Mouse (Mus musculus) forebrain, embryonic 13.5 days (tissue): ENCODE results near the gene Slc6a17. TPM values are rescaled to one million over a fixed set of nuclear protein-coding genes. Genes with fewer than 3 reads are reported as not detected.

Source experiments
- ATAC-seq: fragments of 200-750 bp; cut with Nextera tagmentation; 2 replicates; pipeline ENCODE4 v1.8.0; 2017
- H3K27ac ChIP-seq: fragments of 300-500 bp; sonication (generic); 2 replicates; pipeline ENCODE4 v1.5.1; 2015; ENCODE audit warnings: inconsistent platforms, mild to moderate bottlenecking, moderate library complexity
- H3K27me3 ChIP-seq: fragments of 300-500 bp; sonication (generic); 2 replicates; pipeline ENCODE4 v1.6.1; 2015; ENCODE audit warnings: mild to moderate bottlenecking, inconsistent platforms
- H3K36me3 ChIP-seq: fragments of 300-500 bp; sonication (generic); 2 replicates; pipeline ENCODE4 v1.6.1; 2015; ENCODE audit warnings: mild to moderate bottlenecking, inconsistent platforms; ENCODE audit not compliant: poor library complexity, severe bottlenecking
- H3K4me1 ChIP-seq: fragments of 300-500 bp; sonication (generic); 2 replicates; pipeline ENCODE4 v1.6.1; 2015; ENCODE audit warnings: inconsistent platforms
- H3K4me2 ChIP-seq: fragments of 300-500 bp; sonication (generic); 2 replicates; pipeline ENCODE4 v1.6.1; 2015; ENCODE audit warnings: inconsistent platforms, mild to moderate bottlenecking, moderate library complexity
- H3K4me3 ChIP-seq: fragments of 300-500 bp; sonication (generic); 2 replicates; pipeline ENCODE4 v1.5.1; 2015; ENCODE audit warnings: mild to moderate bottlenecking, inconsistent platforms
- H3K9ac ChIP-seq: fragments of 300-500 bp; sonication (generic); 2 replicates; pipeline ENCODE4 v1.6.1; 2015; ENCODE audit warnings: mild to moderate bottlenecking, inconsistent platforms
- H3K9me3 ChIP-seq: fragments of 300-500 bp; sonication (generic); replicated peaks from 2 replicates; pipeline ENCODE4 v1.6.1; 2016; ENCODE audit warnings: inconsistent platforms
- WGBS: fragments of 180-500 bp; shearing (Covaris S2); methylation state at CpG from one replicate; pipeline ENCODE4 v1.1.7; 2015; 5-methylcytosine and 5-hydroxymethylcytosine counted together
- polyA plus RNA-seq: library from polyadenylated mRNA; unstranded; fragments of >200 nt; fragmentation: Nextera tagmentation; extraction: Ambion mirVana; gene quantifications from 2 replicates; pipeline ENCODE4 v1.2.1, GENCODE M21; 2015

Gene Slc6a17
- polyA plus RNA-seq, 1 experiment from 2014 or later, result 11.2 TPM

GRCm38 (mm10) chr3:107496086-107496850, 21.6 kb downstream of the Slc6a17 start:
- Histone ChIP-seq H3K4me3 (no peak overlapping the region), H3K27me3 (no peaks in the 10 kb centered on the region), H3K4me2 (no peak overlapping the region), H3K27ac (peak overlapping the region; percentile 70), H3K9ac (no peak overlapping the region), H3K4me1 (peaks cover 45% of the 10 kb centered on the region), H3K36me3 (peaks cover 10% of the 10 kb centered on the region; the same call in 1 of the 2 replicates), H3K9me3 (no peaks in the 10 kb centered on the region)
- 49% methylated on average over 13 of the region's 13 CpGs for WGBS
- peak; percentile 75 for ATAC-seq

DNA sequence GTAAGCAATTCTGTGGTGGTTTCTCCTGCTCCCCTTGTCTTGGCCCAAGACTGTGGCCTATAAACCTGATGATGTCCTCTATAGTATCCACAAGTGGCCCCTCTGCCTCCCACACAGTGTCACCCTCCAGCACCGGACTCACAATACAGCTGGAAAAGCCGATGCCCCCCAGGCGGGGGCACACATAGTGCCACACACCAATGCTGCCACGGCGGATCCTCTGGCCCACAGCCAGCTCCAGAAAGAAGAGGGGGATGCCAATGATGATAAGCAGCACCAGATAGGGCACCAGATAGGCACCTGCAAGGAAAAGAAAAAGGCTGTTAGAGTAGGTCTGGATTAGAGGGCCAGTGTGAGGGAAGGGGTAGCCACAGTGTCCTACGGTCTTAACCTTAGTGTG, 22.3 kb downstream of the Slc6a17 start:
- Histone ChIP-seq H3K27ac (peak overlapping the region; percentile 70), H3K9me3 (no peaks in the 10 kb centered on the region), H3K36me3 (peaks cover 10% of the 10 kb centered on the region; the same call in 1 of the 2 replicates), H3K4me2 (no peak overlapping the region), H3K9ac (no peak overlapping the region), H3K4me3 (no peak overlapping the region), H3K27me3 (no peaks in the 10 kb centered on the region), H3K4me1 (peaks cover 45% of the 10 kb centered on the region)
- 75% methylated on average over 6 of the region's 6 CpGs for WGBS
- ATAC-seq, result no peak

DNA sequence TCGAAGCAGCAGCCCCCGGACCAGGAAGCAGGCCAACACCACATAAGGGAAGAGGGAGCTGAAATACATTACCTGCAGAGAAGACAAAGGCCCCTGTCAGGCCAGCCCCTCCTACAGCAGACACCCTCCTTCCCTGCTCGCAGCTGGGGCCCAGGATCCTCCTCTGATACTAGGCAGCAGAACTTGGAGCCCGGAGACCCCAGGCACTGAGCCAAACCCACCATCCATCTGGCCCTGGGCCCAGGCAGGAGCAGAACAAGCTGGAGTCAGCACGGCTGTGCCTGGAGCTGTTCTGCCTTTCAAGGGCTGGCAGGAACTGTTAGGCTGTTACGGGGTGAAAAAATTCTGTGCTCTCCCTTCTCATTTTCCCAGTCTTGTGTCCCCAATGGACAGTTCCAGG, 26.4 kb downstream of the Slc6a17 start:
- peak; percentile 94 for ATAC-seq
- WGBS, result 32% methylated on average over 6 of the region's 6 CpGs
- no peak overlapping the region for H3K9ac ChIP-seq
- H3K4me3 ChIP-seq, result no peak overlapping the region
- peaks cover 39% of the 10 kb centered on the region for H3K4me1 ChIP-seq
- no peaks in the 10 kb centered on the region for H3K27me3 ChIP-seq
- no peak overlapping the region for H3K4me2 ChIP-seq
- H3K36me3 ChIP-seq, result no peaks in the 10 kb centered on the region
- H3K27ac ChIP-seq, result peak overlapping the region; percentile 89
- no peaks in the 10 kb centered on the region for H3K9me3 ChIP-seq

GRCm38 (mm10) chr3:107488637-107489036, 29.2 kb downstream of the Slc6a17 start:
- peaks cover 37% of the 10 kb centered on the region for H3K4me1 ChIP-seq
- H3K27me3 ChIP-seq, result no peaks in the 10 kb centered on the region
- no peaks in the 10 kb centered on the region for H3K36me3 ChIP-seq
- no peak overlapping the region for H3K4me3 ChIP-seq
- H3K4me2 ChIP-seq, result no peak overlapping the region
- no peaks in the 10 kb centered on the region for H3K9me3 ChIP-seq
- ATAC-seq, result no peak
- no peak overlapping the region for H3K27ac ChIP-seq
- H3K9ac ChIP-seq, result no peak overlapping the region
- 75% methylated on average over 4 of the region's 4 CpGs for WGBS

GRCm38 (mm10) chr3:107483290-107483689, 34.5 kb downstream of the Slc6a17 start:
- no peak overlapping the region for H3K9ac ChIP-seq
- no peaks in the 10 kb centered on the region for H3K9me3 ChIP-seq
- H3K27ac ChIP-seq, result peak overlapping the region; percentile 48; the same call in 1 of the 2 replicates

DNA sequence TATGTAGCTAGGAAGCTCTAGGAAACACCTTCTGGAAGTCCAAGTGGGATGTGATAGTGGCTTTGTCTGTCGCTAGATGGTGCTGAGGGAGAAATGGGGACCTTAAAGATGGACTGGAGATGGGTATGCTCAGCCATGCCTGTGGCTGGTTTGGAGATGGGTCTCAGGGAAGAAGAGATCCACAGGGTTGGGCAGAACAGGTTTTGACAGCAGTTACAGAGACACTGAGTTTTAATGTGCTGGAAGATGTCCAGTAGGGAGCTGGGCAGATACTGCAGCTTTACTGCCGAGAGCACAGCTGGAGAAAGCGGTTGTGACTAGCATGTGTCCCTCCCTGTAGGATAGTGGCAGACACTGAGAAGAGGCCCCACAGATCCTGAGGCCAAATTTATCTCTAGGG, 37.2 kb downstream of the Slc6a17 start:
- Histone ChIP-seq H3K36me3 (no peaks in the 10 kb centered on the region), H3K27me3 (no peaks in the 10 kb centered on the region), H3K9ac (no peak overlapping the region), H3K4me2 (no peak overlapping the region), H3K4me3 (no peak overlapping the region), H3K4me1 (peaks cover 18% of the 10 kb centered on the region), H3K9me3 (no peaks in the 10 kb centered on the region), H3K27ac (no peak overlapping the region)
- no peak for ATAC-seq
- WGBS, result 67% methylated on average over 3 of the region's 3 CpGs

More at GRCm38 (mm10) chr3:107483290-107483689, 34.5 kb downstream of the Slc6a17 start:
- Histone ChIP-seq H3K4me3 (no peak overlapping the region), H3K4me1 (peaks cover 18% of the 10 kb centered on the region), H3K4me2 (no peak overlapping the region), H3K27me3 (no peaks in the 10 kb centered on the region), H3K36me3 (no peaks in the 10 kb centered on the region)
- ATAC-seq, result peak; percentile 98
- WGBS, result 31% methylated on average over 11 of the region's 11 CpGs

DNA sequence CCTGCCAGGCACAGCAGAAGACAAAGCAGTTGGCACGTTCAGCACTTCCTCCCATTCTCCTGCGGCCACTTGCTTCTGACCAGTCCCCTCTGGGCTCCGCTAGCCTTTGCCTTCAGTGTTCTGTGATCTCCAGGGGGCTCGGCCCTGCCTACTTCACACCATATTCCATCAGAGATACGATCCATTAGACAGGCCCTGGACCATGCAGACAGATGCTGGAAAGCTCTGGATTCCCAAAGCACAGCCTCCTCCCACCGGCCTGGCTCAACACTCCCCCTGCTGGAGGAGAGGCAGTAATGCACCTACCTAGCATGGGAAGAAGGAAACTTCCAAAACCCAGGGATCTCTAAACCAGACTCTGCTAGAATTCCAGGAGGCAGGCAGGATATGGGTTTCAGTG, 45.6 kb downstream of the Slc6a17 start:
- no peak overlapping the region for H3K27ac ChIP-seq
- WGBS, result 44% methylated on average over 6 of the region's 6 CpGs
- no peaks in the 10 kb centered on the region for H3K27me3 ChIP-seq
- H3K9me3 ChIP-seq, result no peaks in the 10 kb centered on the region
- no peak overlapping the region for H3K4me2 ChIP-seq
- H3K4me3 ChIP-seq, result no peak overlapping the region
- H3K36me3 ChIP-seq, result no peaks in the 10 kb centered on the region
- H3K9ac ChIP-seq, result no peak overlapping the region
- no peaks in the 10 kb centered on the region for H3K4me1 ChIP-seq
- peak; percentile 74 for ATAC-seq

- H3K4me2 ChIP-seq, result no peak overlapping the region
- no peak overlapping the region for H3K4me3 ChIP-seq
- no peak overlapping the region for H3K27ac ChIP-seq
- peaks cover 9% of the 10 kb centered on the region for H3K27me3 ChIP-seq
- H3K9ac ChIP-seq, result no peak overlapping the region
- no peak for ATAC-seq
- no peaks in the 10 kb centered on the region for H3K36me3 ChIP-seq
- H3K9me3 ChIP-seq, result no peaks in the 10 kb centered on the region
- WGBS, result 74% methylated on average over 4 of the region's 4 CpGs
- H3K4me1 ChIP-seq, result no peaks in the 10 kb centered on the region
Observed at GRCm38 (mm10) chr3:107469059-107469458, 48.8 kb downstream of the Slc6a17 start.

DNA sequence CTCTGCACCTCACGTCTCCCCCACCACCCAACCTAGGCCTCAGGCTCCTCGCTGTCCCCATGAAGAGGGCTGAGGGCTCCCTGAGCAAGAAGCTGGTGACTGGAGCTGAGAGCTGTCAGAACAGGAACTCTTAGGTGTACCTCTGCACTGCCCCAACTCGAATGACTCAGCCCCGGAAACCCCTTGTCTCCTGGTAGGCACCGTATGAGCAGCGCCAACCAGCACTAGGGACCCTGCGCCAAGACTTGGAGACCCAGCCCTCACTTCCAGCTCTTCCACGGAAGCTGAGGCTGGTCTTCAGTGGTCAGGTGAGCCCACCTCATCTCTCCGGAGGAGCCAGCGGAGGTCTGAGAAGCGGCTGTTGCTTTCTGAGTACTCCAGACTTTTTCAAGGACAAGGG, 49.7 kb downstream of the Slc6a17 start:
- 90% methylated on average over 11 of the region's 11 CpGs for WGBS

DNA sequence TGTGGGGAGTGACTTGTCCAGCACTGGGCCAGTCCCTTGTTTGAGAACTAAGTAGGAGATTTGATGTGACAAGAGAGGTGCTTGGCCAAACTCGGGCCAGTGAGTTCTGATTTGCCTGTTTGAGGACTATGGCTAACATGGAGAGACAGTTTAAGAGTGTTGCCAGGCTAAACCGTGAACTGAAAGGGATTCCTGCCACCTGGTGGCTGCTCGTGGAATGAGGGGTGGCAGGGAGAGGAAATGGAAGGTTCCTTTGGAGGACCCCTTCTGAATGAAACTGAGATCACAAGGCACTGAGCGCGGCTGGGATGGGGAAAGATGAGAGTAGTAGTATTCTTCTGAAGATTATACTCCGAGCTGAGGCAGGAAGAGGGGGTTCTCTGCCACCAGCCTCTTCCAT, 51.2 kb downstream of the Slc6a17 start:
- H3K9ac ChIP-seq, result no peak overlapping the region
- ATAC-seq, result peak; percentile 67
- H3K4me2 ChIP-seq, result no peak overlapping the region
- H3K27me3 ChIP-seq, result peaks cover 28% of the 10 kb centered on the region
- H3K9me3 ChIP-seq, result no peaks in the 10 kb centered on the region
- no peak overlapping the region for H3K27ac ChIP-seq
- 7% methylated on average over 6 of the region's 6 CpGs for WGBS
- H3K4me3 ChIP-seq, result no peak overlapping the region
- no peaks in the 10 kb centered on the region for H3K4me1 ChIP-seq
- no peaks in the 10 kb centered on the region for H3K36me3 ChIP-seq

More for the DNA sequence above, 49.7 kb downstream of the Slc6a17 start:
- Histone ChIP-seq H3K9me3 (no peaks in the 10 kb centered on the region), H3K36me3 (no peaks in the 10 kb centered on the region), H3K27me3 (peaks cover 14% of the 10 kb centered on the region), H3K9ac (no peak overlapping the region), H3K4me3 (no peak overlapping the region), H3K4me2 (no peak overlapping the region), H3K4me1 (no peaks in the 10 kb centered on the region), H3K27ac (no peak overlapping the region)
- ATAC-seq, result no peak

DNA sequence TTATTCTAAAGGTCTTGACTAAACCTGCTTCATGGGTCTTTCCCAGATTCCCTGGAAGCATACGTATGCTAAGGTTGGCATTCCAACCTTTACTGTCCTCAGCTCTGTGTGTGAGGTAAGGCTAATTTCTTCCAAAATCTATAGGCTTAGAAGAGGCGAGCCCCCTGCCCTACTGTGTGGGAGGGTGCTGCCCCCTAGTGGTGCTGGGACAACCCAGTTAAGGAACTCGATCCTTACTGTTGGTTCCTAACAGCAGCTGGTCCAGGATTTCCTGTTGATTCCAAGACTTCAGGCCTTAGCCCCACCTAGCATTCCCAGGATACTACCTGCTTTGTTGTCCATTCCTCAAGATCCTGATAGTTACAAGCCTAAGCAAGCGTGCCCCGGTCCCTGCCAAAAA, 55.7 kb downstream of the Slc6a17 start:
- Histone ChIP-seq H3K4me1 (peaks cover 29% of the 10 kb centered on the region), H3K9ac (no peak overlapping the region), H3K4me2 (no peak overlapping the region), H3K9me3 (no peaks in the 10 kb centered on the region), H3K4me3 (no peak overlapping the region), H3K27me3 (peaks cover 72% of the 10 kb centered on the region), H3K27ac (no peak overlapping the region), H3K36me3 (no peaks in the 10 kb centered on the region)
- WGBS, result 18% methylated on average over 5 of the region's 5 CpGs
- ATAC-seq, result peak; percentile 54; the same call in 1 of the 2 replicates

GRCm38 (mm10) chr3:107459773-107460431, 57.9 kb downstream of the Slc6a17 start:
- H3K9me3 ChIP-seq, result no peaks in the 10 kb centered on the region
- under 1% methylated on average over 37 of the region's 69 CpGs for WGBS
- H3K27ac ChIP-seq, result no peak overlapping the region
- peaks cover 93% of the 10 kb centered on the region for H3K27me3 ChIP-seq
- H3K36me3 ChIP-seq, result no peaks in the 10 kb centered on the region
- peak overlapping the region; percentile 59 for H3K4me3 ChIP-seq
- H3K4me1 ChIP-seq, result peaks cover 29% of the 10 kb centered on the region
- H3K4me2 ChIP-seq, result peak overlapping the region; percentile 99
- H3K9ac ChIP-seq, result peak overlapping the region; percentile 64
- ATAC-seq, result peak; percentile 65
